Mouse (Mus musculus): ENCODE measurements around the gene Ube2n. TPM values are rescaled to one million over a fixed set of nuclear protein-coding genes. Genes with fewer than 3 reads are reported as not detected.

Ube2n gene
- 61.2 and 66.0 TPM in 2 replicates for polyA plus RNA-seq (2012)

DNA sequence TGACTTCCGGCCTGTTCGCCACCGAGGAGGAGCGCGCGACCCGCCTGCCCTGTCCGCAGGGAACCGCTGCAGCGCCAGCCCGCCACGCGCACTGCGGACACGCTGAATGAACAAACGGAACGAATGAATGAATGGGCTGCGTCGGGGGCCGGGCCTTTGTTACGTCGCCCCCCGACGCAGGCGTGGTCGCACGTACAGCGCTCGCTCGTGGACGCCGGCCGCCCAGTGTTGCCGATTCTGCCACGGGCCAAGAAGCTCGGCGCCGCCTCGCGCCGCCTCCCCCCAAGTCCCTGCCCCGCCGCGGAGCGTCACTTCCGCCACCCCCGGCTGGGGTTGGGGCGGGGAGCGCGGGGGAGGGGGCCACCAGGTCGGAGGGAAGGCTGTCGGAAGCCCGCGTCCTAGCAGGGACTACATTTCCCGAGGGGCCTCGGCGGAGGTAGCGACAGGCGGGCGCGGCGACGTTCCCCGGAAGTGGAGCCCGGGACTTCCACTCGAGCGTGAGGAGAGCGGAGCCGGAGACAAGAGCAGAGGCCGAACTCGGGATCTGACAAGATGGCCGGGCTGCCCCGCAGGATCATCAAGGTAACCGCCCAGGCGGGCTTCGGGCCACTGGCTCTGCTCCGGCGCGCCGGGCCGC, at the start of gene Ube2n:
Gene Ube2n (plus strand): TSS at position 490 of the 637 bp plus-strand sequence.

DNA sequence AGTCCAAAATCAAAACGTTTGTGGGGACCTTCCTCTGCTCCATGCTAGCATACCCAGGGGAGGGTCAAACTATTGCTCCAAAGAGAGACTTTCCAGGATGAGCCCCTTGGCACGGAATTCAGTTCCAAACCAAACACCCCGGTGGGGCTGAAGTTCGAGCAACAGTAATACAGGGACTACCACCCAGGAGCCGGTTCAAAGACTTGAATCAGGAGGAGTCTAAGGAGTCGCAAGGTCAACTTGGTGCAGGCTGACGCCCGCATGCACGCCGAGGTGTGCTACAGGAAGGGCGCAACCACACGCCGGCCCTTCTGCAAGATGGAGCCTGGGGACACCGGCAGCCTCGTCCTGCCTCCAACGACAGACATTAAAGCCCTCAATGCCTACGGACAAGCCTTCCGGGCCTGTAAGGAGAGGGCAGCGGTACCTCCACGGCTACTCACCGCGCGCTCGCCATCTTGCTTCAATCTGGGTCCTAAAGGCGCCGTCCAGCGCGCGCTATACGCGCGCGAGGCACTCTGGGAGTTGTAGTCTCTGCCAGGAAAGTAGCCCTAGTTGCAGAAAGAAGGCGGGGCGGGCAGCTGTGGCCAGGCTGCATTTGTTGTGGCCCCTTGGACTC, 13.4 kb upstream of the Ube2n start, which contains the start of gene Mrpl42:
Gene Mrpl42 (minus strand): TSS at position 478 of the 619 bp plus-strand sequence.

DNA sequence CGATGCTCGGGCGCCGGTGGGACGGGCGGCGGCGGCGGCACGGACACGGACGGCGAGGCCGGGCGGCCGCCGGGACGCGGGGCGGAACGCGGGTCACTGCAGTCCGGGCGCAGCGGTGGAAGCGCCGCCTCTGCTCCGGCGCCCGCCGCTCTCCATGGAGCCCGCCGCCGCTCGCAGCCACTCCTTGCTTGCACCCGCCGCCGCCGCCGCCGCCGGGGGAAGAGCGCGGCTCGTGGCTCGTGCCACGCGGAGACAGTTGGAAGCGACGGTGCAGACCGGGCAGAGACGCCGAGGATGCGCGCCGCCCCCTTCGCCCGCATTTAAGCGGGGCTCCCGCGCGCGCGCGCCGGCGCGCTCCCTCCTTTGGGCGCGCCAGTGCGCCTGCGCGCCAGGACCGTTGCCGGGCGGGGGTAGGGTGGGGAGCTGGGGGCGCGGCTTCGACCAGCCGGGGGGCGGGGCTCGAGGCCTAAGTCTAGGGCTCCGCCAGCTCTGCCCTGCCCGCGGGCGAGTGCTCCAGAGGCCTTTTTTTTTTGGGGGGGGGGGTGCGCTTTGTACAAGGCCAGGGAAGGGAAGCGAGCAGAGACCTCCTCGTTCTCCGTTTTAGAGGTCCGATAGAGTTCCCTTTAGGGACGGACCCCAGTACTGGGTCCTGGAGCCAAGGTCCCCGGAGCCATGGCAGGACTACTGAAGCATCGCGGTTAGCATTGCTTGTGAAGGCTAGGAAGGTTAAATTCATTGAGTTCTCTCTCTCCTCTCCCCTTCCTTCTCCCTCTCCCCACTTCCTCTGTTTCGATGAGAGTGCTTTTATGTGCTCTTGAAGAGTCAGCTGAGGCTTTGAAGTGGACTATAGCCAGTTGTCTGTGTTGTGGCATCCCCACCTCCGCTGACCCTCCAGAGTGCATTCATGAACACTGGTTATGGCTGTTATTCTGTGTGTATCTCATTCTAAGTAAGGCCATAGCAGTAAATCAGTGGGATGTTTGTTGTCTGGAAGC, 49.2 kb downstream of the Ube2n start, which contains the start of gene Nudt4:
Gene Nudt4 (minus strand): TSS at position 296 of the 995 bp plus-strand sequence.

Other genes starting within 250 kb of the Ube2n start
- gene Cradd, start 191.0 kb upstream of the Ube2n start, polyA plus RNA-seq (2012) = 11.0 and 13.4 TPM in 2 replicates
- gene Socs2, start 98.0 kb upstream of the Ube2n start, polyA plus RNA-seq (2012) = 2.6 and 5.7 TPM in 2 replicates
- 15.9 and 17.4 TPM in 2 replicates for gene Mrpl42, start 13.2 kb upstream of the Ube2n start, polyA plus RNA-seq (2012)
- 26.0 and 27.4 TPM in 2 replicates for gene Nudt4, start 49.0 kb downstream of the Ube2n start, polyA plus RNA-seq (2012)
- not detected in 2 replicates for gene Anapc15-ps, start 158.3 kb downstream of the Ube2n start, polyA plus RNA-seq (2012)

Measured in megakaryocyte-erythroid progenitor cell, adult 5 weeks (primary cell).